Mouse (Mus musculus) kidney, postnatal 10 days (tissue): ENCODE measurements around the gene Gm9821.

Experiments
- DNase-seq: peaks from one replicate; pipeline ENCODE4 v3.0.0; 2021; ENCODE audit warnings: mixed read lengths

Gene Gm9821

DNA sequence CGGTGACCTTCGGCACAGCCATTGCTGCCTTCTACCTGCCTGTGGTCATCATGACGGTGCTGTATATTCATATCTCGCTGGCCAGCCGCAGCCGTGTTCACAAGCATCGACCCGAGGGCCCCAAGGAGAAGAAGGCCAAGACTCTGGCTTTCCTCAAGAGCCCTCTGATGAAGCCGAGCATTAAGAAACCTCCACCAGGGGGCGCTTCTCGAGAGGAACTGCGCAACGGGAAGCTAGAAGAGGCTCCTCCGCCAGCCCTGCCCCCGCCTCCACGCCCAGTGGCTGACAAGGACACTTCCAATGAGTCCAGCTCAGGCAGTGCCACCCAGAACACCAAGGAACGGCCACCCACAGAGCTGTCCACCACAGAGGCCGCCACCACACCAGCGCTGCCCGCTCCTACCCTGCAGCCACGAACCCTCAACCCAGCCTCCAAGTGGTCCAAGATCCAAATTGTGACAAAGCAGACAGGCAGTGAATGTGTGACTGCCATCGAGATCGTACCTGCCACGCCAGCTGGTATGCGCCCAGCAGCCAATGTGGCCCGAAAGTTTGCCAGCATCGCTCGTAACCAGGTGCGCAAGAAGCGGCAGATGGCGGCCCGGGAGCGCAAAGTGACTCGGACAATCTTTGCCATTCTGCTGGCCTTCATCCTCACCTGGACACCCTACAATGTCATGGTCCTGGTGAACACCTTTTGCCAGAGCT, 17.5 kb upstream of the Gm9821 start:
- DNase-seq = peak; percentile 89

DNA sequence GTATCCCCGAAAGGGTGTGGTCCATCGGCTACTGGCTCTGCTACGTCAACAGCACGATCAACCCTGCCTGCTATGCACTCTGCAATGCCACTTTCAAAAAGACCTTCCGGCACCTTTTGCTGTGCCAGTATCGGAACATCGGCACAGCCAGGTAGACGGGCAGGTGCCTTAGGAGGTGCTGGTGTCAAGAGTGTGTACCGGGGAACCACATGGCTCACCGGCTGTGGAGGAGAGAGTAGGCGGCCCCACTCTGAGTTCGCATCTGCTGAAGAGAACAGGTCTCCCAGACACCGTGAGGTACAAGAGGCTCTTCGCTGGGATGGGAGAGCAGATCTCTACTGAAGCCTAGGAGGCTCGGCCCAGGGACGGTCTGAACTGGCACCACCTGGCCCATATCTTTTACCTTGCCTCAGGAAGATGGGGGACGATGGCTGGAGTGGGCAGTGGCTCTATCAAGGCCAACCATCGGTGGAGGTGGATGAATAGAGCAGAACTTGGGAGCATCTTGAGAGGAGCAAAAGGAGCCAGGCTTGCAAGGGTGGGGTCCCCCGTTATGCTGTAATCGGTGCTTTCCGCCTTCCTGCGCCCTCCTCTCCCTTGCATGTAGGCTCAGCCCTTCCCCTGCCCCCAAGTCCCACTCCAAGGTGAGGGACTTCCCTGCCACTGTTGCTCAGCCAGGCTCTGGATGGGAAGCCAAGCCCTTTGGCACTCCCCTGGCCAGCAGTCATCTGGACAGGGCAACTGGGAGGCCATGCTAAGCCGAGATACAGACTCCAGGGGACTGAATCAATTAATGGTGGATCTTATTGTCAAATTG, 16.8 kb upstream of the Gm9821 start:
- no peak for DNase-seq

DNA sequence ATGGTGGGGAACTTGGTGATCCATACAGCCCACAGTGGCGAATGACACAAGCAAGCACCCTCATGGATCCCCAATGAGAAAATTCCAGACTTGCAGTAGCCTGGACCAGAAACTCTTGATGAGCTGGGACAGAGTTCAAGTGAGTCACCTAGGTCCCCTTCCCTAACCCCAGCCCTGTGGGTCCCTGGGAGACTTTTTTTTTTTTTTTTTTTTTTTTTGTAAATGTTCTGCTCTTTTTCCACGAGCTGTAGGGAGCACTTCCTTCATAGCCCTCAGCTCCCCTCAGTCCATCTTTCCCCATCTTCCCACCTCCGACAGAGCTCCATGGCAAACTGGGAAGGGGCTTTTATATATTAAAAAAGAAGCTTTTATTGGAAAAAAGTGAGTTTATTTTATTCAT, 16.0 kb upstream of the Gm9821 start:
- no peak for DNase-seq

DNA sequence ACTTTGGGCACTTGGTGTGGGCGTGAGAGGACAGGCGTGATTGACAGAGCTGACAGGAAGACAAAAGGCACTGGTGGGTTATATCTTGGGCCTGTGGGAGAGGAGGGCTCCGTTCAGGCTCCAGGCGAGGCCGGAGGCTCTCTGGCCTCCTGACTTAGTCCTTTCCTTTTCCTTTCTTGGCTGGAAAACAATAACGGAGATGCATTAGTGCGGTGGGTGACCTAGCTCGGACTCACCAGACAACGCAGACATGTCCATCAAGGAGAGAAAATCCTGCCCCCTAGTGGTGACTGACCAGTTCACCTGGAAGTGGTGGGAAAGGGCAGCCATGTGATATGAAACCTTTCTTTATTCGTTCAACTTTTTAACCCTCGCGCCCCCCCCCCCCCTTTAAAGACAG, 15.6 kb upstream of the Gm9821 start:
- DNase-seq = peak; percentile 80

DNA sequence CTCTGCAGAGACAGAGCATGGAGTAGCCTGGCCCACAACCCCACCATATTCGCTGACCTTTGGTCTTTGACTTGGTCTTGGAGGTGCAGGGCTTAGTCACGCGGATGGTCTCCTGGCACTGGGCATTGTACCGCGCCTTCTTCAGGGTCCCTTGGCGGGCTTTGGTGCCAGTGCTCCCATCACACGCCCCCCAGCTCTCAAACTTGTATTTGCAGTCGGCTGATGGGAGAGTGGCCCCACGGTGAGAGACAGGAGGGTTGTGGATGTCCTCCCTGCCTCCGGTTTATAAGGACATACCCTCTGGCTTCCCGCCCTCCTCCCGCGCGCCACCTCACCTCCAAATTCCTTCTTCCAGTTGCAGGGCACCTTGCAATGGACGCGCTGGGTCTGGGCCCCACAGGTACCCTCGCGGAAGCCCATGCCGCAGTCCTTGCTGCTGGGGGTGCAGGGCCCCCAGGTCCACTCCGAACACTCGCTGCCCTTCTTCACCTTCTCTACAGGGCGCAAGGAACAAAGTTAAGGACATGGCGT, 14.7 kb upstream of the Gm9821 start:
- no peak for DNase-seq

DNA sequence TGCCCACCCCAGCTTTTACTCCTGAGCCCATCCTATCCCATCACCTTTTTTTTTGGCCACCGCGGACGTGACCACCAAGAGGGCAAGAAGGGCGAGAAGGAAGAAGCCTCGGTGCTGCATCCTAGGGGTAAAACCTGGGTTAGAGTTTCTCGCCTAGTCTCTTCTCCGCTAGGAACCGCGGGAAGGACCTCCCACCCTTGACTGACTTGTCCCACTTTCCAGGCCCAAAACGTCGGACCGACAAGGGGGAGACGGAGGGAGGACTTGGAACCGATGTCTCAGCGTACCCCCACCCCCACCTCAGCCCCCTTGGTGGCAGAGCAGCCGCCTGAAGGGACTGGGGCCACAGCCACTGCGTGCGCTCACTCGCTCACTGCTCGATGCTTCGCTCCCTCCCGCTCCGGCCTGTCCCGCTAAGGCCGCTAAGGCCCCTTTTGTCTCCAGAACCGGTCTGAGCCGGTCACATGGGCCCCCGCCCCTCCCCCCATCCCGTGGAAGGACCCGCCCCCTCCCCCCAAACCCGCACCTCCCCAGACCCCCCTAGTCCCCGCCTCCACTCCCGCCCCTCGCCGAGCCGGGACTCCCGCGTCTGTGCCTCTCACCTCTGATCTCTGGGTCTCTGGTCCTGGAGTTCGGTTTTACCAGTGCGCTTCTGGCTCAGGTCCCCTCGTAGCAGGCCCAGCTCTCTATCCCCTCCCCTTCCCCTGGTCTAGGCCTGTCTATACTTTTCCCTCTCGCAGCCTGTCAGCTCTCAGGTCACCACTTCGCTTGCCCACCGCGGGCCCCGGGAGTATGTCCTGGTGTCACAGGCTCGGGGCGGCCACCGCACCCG, 14.0 kb upstream of the Gm9821 start:
- peak; percentile 88 for DNase-seq

DNA sequence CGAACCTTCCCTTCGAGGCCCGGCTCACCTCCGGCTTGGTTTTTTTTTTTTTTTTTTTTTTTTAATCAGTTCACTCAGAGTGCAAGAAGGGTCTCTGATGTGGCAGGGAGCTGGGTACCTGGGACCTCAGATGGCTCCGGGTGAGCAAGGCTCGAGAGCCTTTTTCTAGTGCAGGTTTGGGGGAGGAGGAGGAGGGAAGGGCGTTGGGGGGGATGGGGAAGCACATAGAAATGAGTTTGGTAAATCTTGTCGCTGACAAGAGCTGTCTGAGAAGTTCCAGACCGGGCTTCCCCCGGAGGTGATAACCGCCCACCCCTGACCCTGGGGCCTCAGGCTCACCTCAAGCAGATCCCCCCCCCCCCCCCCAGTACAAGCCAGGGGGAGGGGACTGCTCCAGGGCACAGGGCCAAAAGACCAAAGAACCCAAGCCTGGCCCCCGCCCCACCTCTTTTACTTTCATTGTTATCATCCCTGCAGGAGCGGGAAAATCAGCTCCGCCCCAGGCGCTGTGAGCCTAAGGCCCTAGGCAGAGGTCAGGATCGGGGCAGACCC, 13.3 kb upstream of the Gm9821 start, which contains the start of gene Mdk:
Gene Mdk (minus strand): TSS at position 138 of the 552 bp plus-strand sequence.
- DNase-seq = no peak

DNA sequence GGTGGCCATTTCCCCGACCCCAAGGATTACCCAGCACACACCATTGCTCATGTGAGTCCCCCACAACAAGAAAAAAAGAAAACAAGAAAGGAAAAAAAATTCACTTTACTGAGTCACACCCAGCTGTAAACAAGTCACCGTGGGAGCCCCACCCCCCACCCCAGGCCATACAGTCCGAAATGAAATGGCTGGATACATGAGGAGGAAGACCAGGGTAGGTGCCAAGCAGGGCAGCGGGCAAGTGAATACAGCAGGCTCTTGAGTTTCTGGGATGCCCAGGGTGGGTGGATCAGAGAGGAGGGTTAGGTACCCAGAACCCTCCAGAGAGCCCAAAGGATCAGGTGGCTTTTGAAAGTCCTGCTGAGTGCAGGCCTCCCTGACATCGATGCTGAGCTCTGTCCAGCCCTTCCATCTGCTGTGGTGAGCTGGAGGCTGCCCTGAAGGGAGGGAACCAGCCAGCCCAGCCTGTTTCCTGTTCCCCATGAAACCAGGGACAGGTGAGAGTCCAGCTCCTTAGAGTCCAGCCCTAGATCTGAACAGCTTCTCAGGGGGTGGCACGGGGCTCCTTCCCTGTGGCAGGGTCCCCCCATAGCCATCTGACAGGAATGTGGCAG, 12.7 kb upstream of the Gm9821 start:
- DNase-seq = no peak

DNA sequence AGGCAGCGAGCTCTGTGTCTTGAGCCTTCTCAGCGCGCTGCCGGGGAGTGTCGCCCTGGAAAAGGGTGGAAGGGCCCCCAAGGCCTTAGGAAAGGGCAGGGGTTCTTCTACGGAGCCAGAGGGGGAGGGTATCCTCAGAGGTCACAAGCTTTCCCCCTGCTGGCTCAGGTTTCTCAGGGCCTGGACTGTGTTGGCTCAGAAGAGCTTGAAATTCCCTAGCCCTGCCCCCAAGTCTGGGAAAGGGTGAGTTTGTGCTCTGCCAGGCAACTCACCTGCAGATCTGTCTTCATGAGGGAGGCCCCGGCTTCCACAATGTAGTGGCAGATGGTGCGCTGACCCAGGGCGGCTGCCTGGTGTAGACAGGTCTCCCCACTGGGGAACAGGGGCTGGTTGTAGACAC, 12.0 kb upstream of the Gm9821 start:
- no peak for DNase-seq

DNA sequence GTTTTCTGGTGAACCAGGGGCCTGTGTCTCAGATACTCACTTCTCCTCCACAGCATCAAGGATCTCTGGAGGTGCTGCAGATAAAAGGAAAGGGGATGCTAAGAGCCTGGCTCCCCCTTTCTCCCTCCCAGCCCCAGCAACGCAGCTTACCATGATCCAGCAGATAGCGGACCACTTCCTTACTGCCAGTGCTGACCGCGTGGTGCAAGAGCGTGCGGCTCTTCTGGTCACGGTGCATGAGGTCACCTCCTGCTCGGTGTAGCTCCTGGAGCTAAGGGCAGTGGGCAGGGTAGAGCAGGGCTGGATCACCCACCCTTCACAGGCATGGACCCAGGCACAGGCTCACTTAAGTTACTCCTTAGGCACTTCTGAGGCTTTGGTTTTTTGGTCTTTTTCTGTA, 11.5 kb upstream of the Gm9821 start:
- DNase-seq = no peak

DNA sequence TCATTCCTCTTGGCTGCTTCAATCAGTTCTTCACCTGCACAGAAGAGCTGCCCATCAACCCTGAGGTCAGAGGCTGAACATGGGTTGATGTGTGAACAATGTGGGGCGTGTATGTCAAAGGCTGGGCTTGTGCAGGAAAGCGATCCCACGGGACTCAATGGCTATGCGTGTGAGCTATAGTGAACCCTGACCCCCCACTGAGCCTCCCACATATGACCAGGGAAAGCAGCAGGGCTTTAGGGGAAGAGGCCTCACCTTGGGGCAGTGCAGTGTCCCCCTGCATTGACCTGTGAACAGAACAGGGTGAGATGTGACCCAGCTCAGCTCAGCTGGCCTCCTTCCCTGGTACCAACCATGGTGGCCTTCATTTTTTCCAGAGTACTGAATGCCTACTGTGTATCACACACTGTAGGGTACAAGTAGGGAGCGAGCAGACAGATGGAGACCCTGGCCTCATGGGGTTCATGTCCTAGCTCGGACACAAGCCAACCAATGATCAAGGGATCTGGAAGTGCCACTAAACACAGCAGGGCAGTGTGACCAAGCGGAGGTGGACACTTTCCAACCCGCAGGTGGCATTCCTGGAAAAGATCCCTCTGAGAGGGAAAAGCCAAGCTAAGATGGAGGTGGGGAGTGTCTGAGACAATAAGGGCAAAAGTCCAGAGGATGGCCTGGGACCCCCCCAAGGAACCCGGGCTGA, 10.5 kb upstream of the Gm9821 start:
- no peak for DNase-seq

DNA sequence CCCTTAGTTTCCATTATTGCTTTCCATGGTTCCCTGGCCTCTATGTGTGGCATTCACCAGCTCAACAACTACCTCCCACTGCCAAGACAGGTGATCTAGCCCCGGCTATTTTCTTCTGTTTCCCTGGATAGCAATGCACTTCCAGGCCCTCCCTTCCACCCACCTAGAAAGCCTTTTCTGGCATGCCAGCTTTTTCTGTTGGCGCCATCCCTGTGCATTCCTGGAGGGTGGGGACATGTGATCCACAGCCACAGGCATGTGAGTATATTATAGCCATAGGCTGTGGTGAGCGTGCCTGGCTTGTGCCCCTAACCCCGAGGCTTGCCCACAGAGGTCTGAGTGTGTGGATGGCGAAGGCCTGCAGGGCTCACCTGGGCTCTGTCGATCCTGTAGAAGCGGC, 9.3 kb upstream of the Gm9821 start:
- no peak for DNase-seq

DNA sequence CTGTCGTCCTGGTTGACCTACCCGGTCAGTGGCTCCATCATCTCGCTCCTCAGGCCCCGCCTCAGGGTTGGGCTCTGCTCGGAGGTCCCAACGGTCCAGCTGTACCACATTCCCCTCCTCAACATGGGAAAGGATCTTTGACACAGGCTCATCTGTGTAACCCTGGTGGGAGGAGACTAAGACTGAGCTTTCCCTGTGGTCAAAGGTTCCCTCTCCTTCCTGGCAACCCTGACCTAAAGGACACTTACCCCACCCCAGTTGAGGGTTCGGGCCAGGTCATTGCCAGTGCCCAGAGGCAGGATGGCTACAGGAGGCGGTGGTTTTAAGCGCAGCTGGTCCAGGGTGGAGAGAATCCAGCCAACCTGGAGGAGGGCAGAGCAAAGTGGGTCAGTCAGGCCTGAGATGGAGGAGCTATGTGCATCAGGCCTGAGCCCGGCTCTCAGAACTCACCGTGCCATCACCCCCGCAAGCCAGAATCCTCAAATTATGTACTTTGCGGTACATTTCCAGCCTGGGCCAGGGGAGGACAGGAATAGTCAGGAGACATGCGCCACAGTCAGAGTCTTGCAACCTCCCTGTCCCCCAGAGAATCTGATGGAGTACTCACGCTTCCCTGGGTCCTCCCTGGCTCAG, 6.1 kb upstream of the Gm9821 start:
- DNase-seq = no peak

DNA sequence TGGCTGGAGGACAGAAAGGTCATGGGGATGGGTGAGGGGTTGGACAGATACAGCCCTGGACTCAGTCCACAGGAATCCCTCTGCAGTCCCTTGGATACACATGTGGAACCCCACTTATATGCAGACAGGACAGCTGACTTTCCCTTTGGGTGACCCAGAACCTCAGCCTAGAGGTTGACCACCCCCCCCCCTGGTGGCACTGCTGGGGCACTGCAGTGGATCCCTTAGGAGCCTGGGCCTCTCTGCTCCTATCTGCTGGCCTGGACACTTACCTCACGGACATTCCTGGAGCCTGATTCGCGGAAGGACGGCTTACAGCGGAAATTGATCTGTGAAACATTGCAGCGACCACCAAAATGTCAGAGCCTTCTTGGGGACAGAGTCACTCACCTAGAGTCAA, 3.1 kb upstream of the Gm9821 start:
- no peak for DNase-seq

DNA sequence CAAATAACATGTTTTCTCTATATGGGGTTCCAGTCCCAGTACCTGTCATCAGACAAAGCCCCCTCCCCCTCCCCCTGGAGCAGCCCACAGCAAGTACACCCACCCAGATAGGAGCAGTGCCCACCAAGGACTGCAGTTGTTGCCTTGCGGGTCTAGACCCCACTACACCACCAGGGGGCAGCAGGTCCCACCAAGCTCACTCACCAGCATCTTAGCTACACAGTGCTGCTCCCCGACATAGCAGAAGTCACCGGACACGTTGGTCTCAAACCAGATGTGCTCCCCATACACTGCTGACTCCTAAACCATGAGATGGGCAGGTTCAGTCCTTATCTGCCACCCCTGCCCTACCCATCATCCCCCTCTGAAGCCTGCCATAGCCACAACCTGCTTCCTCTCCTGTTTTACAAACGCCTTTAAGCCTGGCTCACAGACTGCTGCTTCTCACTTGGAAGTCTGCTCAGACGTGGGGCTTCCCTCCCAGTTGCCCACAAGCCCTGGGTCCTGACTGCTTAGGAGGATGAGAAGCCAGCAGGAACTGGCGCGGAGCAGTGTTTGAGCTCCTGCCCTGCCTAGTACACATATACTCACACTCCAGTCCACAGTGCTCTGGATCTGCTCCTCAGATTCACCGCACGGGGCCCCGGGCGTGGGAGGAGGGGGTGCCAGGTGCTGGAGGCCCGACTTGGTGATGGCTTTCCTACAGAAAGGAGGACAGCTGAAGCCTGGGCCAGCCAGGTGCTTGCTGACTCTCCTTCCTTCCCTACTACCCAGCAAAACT, 1.1 kb upstream of the Gm9821 start:
- DNase-seq = peak; percentile 88

DNA sequence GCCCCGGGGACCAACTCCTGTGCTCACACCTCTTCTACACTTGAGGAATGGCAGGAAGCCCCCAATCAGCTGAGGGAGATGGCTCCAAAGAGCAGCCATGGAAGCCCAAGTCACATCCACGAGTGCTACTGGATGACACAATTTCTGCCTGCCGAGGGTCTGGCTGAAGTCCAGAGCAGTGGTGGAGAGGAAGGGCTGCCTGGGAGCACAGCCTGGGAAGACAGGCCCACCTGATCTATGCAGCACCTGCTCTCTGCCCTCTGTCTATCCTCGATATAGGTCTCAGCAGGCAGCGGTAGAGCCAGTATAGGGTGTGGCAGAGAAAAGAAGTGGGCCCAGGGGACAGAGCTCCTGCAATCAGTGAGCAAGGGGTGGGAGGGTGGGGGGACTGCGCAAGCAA, 1.3 kb downstream of the Gm9821 start:
- DNase-seq = peak; percentile 62

DNA sequence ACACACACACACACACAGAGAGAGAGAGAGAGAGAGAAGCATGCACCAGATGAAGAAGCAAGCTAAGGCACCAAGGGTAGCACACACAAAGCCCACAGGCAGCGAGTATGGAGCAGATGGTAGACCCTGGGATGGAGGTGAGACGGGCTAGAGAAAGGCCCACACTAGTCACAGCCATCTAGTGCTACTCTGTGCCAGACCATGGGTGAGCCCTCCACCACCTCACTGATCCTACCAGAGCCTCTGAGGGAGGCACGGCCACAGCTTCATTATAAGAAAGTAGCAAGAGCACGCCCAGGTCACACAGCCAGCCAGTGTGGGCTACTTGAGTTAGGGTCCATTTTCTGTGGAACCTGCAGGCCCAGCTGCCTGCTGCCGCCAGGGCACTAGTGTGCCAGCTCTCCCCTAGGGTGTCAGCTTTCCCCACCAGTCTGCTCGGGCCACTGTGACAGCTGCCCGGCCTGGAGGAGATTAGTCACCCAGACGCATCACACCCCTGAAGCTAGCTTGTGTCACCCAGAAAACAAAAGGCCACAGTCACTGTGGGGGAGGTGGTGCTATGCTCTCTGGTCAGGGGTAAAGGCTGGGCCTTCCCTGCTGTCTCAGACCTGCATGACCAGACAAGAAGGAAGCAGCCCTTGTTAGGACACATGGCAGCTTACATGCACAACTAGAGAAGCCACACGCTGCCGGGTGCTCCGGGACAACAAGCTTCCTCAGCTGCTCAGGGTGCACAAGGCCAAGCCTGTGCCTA, 2.1 kb downstream of the Gm9821 start:
- no peak for DNase-seq

DNA sequence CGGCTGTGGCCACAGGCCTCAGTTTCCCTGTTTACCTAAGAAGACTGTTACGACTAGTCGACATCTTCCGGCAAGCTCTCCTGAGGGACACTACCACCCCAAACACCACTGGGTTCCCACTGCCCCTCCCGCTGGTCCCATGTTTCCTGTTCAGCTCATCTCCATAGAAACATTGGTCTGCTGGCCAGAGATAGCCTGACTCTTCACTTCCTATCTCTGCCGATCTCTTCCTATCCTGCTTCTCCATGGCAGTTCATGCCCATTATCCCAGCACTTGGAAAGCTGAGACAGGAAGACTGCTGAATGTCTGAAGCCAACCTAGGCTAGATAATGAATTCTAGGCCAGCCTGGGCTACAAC, 2.6 kb downstream of the Gm9821 start:
- DNase-seq = no peak

DNA sequence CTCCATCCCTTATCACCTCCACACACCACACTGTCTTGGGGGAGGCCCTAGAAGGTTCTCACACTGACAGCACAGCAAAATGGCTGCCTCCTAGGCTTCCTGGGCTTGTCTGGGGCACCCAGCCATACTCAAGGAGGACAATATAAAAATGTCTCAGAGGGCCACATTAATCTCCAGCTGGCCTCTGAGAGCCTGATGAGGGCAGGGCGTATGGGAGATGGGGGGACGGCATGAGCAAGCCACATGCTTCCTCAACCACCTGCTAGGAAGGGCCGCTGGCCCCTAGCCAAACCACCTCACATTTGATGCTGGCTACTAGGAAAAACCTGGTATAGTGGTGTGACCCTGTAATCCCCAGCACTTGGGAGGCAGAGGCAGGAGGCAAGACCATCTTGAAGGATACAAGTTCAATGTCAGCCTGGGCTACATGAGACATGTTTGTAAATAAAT, 3.3 kb downstream of the Gm9821 start:
- peak; percentile 59 for DNase-seq
